Comparison of ENCODE assay signal across 10 mouse cellular contexts in the genomic region with DNA sequence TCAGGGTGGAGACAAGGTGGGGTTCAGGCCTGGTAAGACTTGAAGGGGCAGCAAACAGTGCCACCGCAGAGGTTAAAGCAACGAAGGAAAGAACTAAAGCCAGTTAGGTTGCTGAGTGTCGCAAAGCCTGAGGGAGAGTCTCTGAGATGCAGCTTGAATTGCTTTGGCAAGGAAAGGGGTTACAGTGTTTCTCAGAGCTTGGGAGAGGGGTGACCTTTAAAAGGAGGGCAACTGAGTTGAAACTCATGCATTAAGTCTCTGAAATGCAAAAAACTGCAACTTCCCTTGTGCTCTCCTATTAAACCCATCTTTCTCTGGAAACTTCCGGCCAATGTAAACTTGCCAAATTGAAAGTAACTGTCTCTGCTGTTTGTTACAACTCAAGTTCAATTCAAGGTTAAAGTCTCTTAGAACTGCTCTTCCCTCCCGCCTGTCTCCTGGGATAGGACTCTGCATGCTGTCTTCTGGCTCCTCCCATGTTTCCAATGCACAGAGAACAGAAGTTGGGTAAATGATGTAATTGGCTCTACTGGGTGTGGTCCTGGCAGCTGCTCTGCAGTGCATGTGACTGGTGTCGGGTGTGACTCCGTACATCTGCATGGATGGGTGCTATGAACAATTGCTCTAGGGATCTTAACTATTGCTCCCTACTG.
DNase-seq lines count a peak whose midpoint lies in the region; ATAC-seq and TF ChIP-seq lines count a peak whose summit lies in the region.
"Had no signal": no experiment of that assay in that cellular context is flagged by ENCODE, and none has a peak within 500 bp of the region (broad histone marks: within the 10 kb centered on the region; RNA-seq: fewer than 3 reads in every experiment).

No protein-coding gene starts in this region.

- ATAC-seq in kidney, postnatal 0 days (replicated peaks; ENCODE audit: low FRiP score, low read depth) = no peak
- peak; percentile 68 for ATAC-seq in heart, embryonic 12.5 days (ENCODE audit: insufficient number of reproducible peaks, low FRiP score)

- H3K36me3 ChIP-seq in kidney, postnatal 0 days (ENCODE audit: insufficient read depth, low read length) = no peaks in the 10 kb centered on the region
- H3K36me3 ChIP-seq in heart, embryonic 12.5 days = no peaks in the 10 kb centered on the region
- H3K36me3 ChIP-seq: neural tube, embryonic 12.5 days had no signal

- 68% methylated on average over 7 of the region's 7 CpGs for WGBS in kidney, postnatal 0 days
- 71% methylated on average over 7 of the region's 7 CpGs for WGBS in heart, embryonic 12.5 days

- no peaks in the 10 kb centered on the region for H3K27me3 ChIP-seq in kidney, postnatal 0 days (ENCODE audit: insufficient read depth, low read length)
- H3K27me3 ChIP-seq in heart, embryonic 12.5 days (replicated peaks) = no peaks in the 10 kb centered on the region
- H3K27me3 ChIP-seq: neural tube, embryonic 12.5 days had no signal

- no peak for TF ChIP-seq CTCF in kidney, postnatal 0 days (IDR thresholded peaks at IDR 0.05; ENCODE audit: low read depth)

- no peak overlapping the region for H3K4me3 ChIP-seq in kidney, postnatal 0 days (replicated peaks; ENCODE audit: low read depth, low read length)
- H3K4me3 ChIP-seq in heart, embryonic 12.5 days = no peak overlapping the region
- H3K4me3 ChIP-seq: neural tube, embryonic 12.5 days had no signal

- no peaks in the 10 kb centered on the region for H3K9me3 ChIP-seq in kidney, postnatal 0 days (replicated peaks; ENCODE audit: low read length)
- no peaks in the 10 kb centered on the region for H3K9me3 ChIP-seq in heart, embryonic 12.5 days (replicated peaks)
- H3K9me3 ChIP-seq: neural tube, embryonic 12.5 days had no signal

- H3K4me2 ChIP-seq in kidney, postnatal 0 days (ENCODE audit: low read length) = no peak overlapping the region
- no peak overlapping the region for H3K4me2 ChIP-seq in heart, embryonic 12.5 days
- H3K4me2 ChIP-seq: neural tube, embryonic 12.5 days had no signal

- H3K9ac ChIP-seq in kidney, postnatal 0 days (ENCODE audit: low read depth, low read length) = no peak overlapping the region
- H3K9ac ChIP-seq in heart, embryonic 12.5 days = no peak overlapping the region
- H3K9ac ChIP-seq: neural tube, embryonic 12.5 days had no signal

- DNase-seq in kidney, postnatal 0 days (ENCODE audit: low spot score) = peak; percentile 76
- DNase-seq in kidney, postnatal 4 days = no peak
- DNase-seq in R1 (ENCODE audit: low read depth, low spot score) = peak; percentile 83
- peak; percentile 18 for DNase-seq in lung, postnatal 36 days
- DNase-seq in cerebellum, adult 9-10 months = no peak
- no peak for DNase-seq in embryo, embryonic 10.5 days (ENCODE audit: low spot score)
- DNase-seq in frontal cortex, adult 2 months (ENCODE audit: extremely low spot score in 1 of 2, low spot score in 1 of 2) = no peak

- 0 out of 2 replicates have a peak, but pooled peaks cover 4% of the 10 kb centered on the region for H3K4me1 ChIP-seq in kidney, postnatal 0 days (replicated peaks; ENCODE audit: insufficient read depth, low read length)
- peaks cover 9% of the 10 kb centered on the region for H3K4me1 ChIP-seq in heart, embryonic 12.5 days (replicated peaks)
- H3K4me1 ChIP-seq: neural tube, embryonic 12.5 days had no signal

- no peak overlapping the region for H3K27ac ChIP-seq in kidney, postnatal 0 days
- H3K27ac ChIP-seq in heart, embryonic 12.5 days (ENCODE audit: poor library complexity, severe bottlenecking) = no peak overlapping the region
- H3K27ac ChIP-seq: macrophage; neural tube, embryonic 12.5 days had no signal

Comparison
In these comparisons a context has a peak if more than half of its experiments do, and no peak if none do; other contexts are left out.
1. DNase-seq: peak in kidney, postnatal 0 days (single experiment), R1 (single experiment) and lung, postnatal 36 days (single experiment); none in kidney, postnatal 4 days (0 of 2), cerebellum, adult 9-10 months (single experiment), embryo, embryonic 10.5 days (single experiment) and frontal cortex, adult 2 months (0 of 2).